Mouse (Mus musculus): ENCODE measurements around the gene Hbq1a. TPM values are rescaled to one million over a fixed set of nuclear protein-coding genes. Genes with fewer than 3 reads are reported as not detected.
A peak's percentile ranks its signal among the peaks of the same experiment; 100 is the strongest.

The Hbq1a gene
- total RNA-seq, 2 experiments from 2014 or later = 1.1 to 1.8 TPM

GRCm38 (mm10) chr11:32297866-32298531, 1.9 kb upstream of the Hbq1a start:
- Histone ChIP-seq H3K27ac (no peak overlapping the region), H3K4me3 (no peak overlapping the region)
- no peak for TF ChIP-seq CTCF (conservative IDR thresholded peaks at IDR 0.05)
- DNase-seq (ENCODE audit: low spot score in 2 of 2) = no peak

GRCm38 (mm10) chr11:32298532-32298918, 1.3 kb upstream of the Hbq1a start:
- no peak for TF ChIP-seq CTCF (conservative IDR thresholded peaks at IDR 0.05)
- H3K4me3 ChIP-seq = no peak overlapping the region
- DNase-seq (ENCODE audit: low spot score in 2 of 2) = no peak
- no peak overlapping the region for H3K27ac ChIP-seq

- H3K4me3 ChIP-seq = peak overlapping the region; percentile 18; the same call in 1 of the 2 replicates
- TF ChIP-seq CTCF (conservative IDR thresholded peaks at IDR 0.05) = no peak
- DNase-seq (ENCODE audit: low spot score in 2 of 2) = no peak
- H3K27ac ChIP-seq = no peak overlapping the region
Measured at GRCm38 (mm10) chr11:32300279-32301267, 704 bp downstream of the Hbq1a start.

- DNase-seq (ENCODE audit: low spot score in 2 of 2) = no peak
- Histone ChIP-seq H3K27ac (no peak overlapping the region), H3K4me3 (no peak overlapping the region)
- TF ChIP-seq CTCF (conservative IDR thresholded peaks at IDR 0.05) = no peak
Measured at GRCm38 (mm10) chr11:32301506-32301905, 1.6 kb downstream of the Hbq1a start.

DNA sequence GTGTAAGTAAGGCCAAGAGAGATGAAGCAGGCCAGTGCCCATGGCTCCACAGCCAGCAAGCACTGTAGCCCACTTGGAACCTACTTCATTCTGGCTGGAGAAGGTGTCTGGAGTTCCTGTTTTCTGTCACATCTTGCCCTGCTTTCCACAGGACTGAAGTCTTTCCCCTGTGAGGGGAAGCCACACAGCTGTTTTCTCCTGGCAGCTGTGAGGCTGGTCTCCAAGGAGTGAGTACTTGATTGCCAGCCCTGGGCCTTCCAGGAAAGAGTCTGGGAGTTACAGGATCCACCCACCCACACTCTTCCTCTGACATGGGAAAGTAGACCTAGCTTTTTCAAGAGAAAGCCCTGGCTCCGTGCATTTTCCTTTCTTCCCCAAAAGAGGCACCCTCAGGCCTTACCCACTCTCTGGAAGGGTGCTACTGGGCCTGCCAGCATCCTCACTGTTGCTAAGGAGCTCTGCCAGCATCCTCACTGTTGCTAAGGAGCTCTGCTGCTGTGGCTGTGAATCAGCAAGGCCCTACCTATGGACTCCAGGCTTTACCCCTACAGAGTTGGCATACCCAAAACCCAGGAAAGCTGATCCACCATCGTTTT, 3.1 kb downstream of the Hbq1a start:
- no peak for TF ChIP-seq CTCF (conservative IDR thresholded peaks at IDR 0.05)
- H3K4me3 ChIP-seq = no peak overlapping the region
- DNase-seq (ENCODE audit: low spot score in 2 of 2) = peak; percentile 21 to 45
- peak overlapping the region; percentile 57; the same call in 1 of the 2 replicates for H3K27ac ChIP-seq

- no peak for DNase-seq (ENCODE audit: low spot score in 2 of 2)
- Histone ChIP-seq H3K27ac (peak overlapping the region; percentile 57; the same call in 1 of the 2 replicates), H3K4me3 (no peak overlapping the region)
- TF ChIP-seq CTCF (conservative IDR thresholded peaks at IDR 0.05) = no peak
Measured at GRCm38 (mm10) chr11:32303455-32303854, 3.6 kb downstream of the Hbq1a start.

DNA sequence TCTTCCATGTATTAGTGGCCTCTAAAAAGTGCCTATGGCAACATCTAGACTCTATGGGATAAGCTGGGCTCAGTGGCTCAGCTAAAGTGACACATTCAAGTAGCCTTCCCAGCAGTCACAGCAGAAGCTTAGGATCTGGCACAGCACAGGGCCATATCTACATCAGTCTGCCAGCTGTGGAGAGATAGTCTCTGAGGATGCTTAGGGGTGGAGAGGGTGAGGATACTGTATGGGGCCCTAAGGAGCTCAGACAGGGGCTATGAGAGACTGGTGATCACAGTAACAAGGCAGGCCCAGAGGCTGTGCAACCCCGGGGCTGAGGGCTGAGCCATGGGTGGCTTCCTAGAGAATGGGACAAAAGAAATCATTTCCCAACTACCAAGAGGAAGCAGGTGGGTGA, 7.1 kb downstream of the Hbq1a start:
- H3K27ac ChIP-seq = no peak overlapping the region
- H3K4me3 ChIP-seq = no peak overlapping the region
- no peak for TF ChIP-seq CTCF (conservative IDR thresholded peaks at IDR 0.05)
- no peak for DNase-seq (ENCODE audit: low spot score in 2 of 2)

GRCm38 (mm10) chr11:32309446-32309845, 9.6 kb downstream of the Hbq1a start:
- no peak for DNase-seq (ENCODE audit: low spot score in 2 of 2)
- no peak overlapping the region for H3K4me3 ChIP-seq
- H3K27ac ChIP-seq = no peak overlapping the region
- TF ChIP-seq CTCF (conservative IDR thresholded peaks at IDR 0.05) = no peak

DNA sequence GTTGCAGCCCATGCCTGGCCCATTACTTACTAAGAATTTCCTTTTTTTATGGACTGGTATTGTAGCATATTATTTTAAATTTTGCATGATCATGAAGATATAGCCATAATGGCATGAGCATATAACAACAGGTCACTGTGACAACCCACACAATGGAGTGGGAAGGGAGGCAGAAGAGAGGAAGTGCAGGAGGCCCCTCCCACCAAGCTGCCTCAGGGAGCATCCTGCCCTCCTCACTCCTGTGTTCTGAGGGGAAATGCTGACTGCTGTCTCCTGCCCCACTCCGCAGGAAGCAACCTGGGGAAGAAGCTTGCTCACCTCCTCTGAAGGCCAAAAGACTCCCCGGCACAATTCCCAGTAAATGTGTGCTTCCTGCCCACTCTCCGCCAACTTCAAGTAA, 10.1 kb downstream of the Hbq1a start:
- no peak for DNase-seq (ENCODE audit: low spot score in 2 of 2)
- TF ChIP-seq CTCF (conservative IDR thresholded peaks at IDR 0.05) = no peak
- Histone ChIP-seq H3K4me3 (no peak overlapping the region), H3K27ac (no peak overlapping the region)

- H3K4me3 ChIP-seq = no peak overlapping the region
- no peak overlapping the region for H3K27ac ChIP-seq
- TF ChIP-seq CTCF (conservative IDR thresholded peaks at IDR 0.05) = no peak
- DNase-seq (ENCODE audit: low spot score in 2 of 2) = no peak
Measured at GRCm38 (mm10) chr11:32316009-32316408, 16.1 kb downstream of the Hbq1a start.

DNA sequence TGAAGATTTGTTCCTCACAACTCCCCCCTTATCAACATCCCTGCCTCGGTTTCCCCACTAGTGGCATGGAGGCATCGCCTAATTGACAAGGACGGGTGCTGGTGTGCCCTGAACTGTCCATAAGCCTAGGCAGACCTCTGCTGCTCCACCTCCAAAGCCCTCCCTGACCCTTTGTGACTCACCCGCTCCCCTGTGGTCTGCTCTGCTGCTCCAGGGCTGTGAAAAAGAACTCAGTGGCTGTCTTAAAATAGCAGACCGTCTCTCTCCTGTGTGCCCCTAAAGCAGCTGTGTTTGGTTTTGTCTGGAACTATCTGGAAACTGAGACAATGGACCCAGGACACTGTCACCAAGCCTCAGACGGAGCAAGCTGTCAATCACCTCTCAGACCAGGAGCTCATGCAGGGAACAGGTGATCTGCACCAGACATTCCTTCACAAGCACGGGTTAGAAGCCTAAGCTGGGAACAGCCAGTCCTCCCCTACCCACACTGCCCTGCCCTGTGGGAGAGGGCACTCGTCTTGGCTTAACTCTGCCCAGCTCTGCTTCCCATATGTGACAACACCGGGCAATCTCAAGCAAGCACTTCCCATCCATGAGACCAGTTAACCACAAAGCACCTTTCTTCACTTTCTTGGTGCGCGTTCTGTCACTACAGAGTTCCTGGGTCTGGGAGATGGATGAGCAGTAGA, 20.8 kb downstream of the Hbq1a start:
- Histone ChIP-seq H3K27ac (no peak overlapping the region), H3K4me3 (no peak overlapping the region)
- no peak for TF ChIP-seq CTCF (conservative IDR thresholded peaks at IDR 0.05)
- no peak for DNase-seq (ENCODE audit: low spot score in 2 of 2)

- TF ChIP-seq CTCF (conservative IDR thresholded peaks at IDR 0.05) = peak; percentile 98
Measured at GRCm38 (mm10) chr11:32321196-32321565, 21.3 kb downstream of the Hbq1a start.

More at GRCm38 (mm10) chr11:32321196-32321565, 21.3 kb downstream of the Hbq1a start:
- DNase-seq (ENCODE audit: low spot score in 2 of 2) = peak; percentile 65 to 71
- H3K4me3 ChIP-seq = no peak overlapping the region
- H3K27ac ChIP-seq = no peak overlapping the region
